Mouse (Mus musculus): ENCODE results near the gene Slc16a9. TPM values are rescaled to one million over a fixed set of nuclear protein-coding genes. Genes with fewer than 3 reads are reported as not detected.
"Not testable (repeated sequence)": the region's sequence is repeated elsewhere in the genome, so short reads cannot be mapped to it uniquely, and the experiment has no call there.

The Slc16a9 gene
- polyA plus RNA-seq, 1 experiment from 2014 or later, result 1.2 TPM

DNA sequence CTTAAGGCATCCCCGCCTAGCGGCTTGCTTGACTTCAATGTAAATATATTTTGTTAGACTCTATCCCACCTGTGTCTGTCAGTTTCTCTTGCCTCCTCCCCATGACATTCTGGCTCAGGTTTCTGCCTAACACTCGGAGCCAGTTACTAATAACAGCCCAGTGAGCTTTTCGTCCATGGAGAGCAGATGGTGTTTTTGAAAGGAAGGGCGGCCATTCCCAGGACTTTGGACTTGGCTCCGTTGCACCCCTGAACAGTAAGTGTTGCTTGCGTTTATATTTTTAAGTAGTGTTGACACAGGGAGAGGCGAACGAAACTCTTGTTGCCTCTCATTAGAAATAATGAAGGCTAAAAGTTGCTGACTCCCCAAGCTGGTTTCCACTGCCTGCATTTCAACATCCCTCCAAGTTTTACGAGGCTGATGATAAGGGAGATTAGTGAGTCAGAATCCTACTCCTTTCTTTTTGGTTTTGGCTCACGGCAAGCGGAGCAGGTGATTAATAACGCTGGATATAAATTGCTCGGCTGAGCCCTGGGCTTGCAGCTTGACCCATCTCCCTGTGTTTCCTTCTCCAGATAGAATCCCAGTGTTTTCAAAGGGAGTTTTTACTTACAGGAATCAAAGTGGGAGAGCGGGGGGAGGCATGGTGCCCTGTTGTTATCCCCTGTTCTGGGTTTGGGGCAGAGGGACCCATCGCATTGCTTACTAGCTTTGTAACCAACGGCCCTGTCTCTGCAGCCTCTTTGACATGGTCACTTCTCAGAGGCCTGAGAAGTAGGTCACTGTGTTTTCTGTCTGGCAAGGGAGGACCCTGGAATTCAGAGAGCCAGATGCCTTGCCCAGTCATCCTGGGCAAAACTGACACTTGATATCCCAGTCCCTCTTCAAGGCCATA lies 40.1 kb upstream of the Slc16a9 start, which contains the start of gene Mrln:
Gene Mrln, plus strand, starts transcription at position 160 of the 895 bp plus-strand sequence.
- no peaks in the 10 kb centered on the region for H3K9me3 ChIP-seq (ENCODE audit: control insufficient read depth, low read length)
- peak; percentile 43; the same call in 1 of the 2 replicates for ATAC-seq
- H3K27ac ChIP-seq (ENCODE audit: low read length), result no peak within 1 kb of the TSS
- no peaks in the 10 kb centered on the region for H3K27me3 ChIP-seq (replicated peaks; ENCODE audit: control insufficient read depth, insufficient read depth, low read length)
- no peak within 1 kb of the TSS for H3K4me3 ChIP-seq (replicated peaks; ENCODE audit: low read length)
- H3K9ac ChIP-seq (replicated peaks; ENCODE audit: low read depth, low read length), result no peak within 1 kb of the TSS
- WGBS, result 43% methylated on average over 17 of the region's 17 CpGs
- H3K36me3 ChIP-seq (ENCODE audit: control insufficient read depth, insufficient read depth), result no peaks in the 10 kb centered on the region
- H3K4me1 ChIP-seq (replicated peaks; ENCODE audit: control insufficient read depth, insufficient read depth, low read length), result peaks cover 6% of the 10 kb centered on the region
- no peak within 1 kb of the TSS for H3K4me2 ChIP-seq (ENCODE audit: low read length)

DNA sequence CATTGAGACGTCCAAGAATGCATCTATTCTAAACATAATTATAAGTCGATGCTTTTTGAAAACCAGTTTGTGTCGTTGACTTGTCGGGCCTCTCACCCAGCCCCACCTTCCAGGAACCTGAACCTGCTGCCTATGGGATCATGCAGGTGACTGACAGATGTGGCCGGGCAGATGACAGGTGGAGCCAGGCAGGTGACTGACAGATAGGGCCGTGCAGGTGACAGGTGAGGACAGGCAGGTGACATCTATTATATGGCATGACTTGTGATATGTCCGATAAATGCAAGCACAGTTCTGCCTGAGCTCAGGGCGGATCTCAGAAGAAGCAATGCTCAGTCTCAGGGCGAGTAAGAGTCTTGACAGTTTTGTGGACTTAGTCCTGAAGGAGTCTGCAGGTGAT lies 33.6 kb upstream of the Slc16a9 start:
- Histone ChIP-seq H3K9ac (replicated peaks; ENCODE audit: low read depth, low read length) (no peak overlapping the region), H3K9me3 (ENCODE audit: control insufficient read depth, low read length) (no peaks in the 10 kb centered on the region), H3K4me3 (replicated peaks; ENCODE audit: low read length) (no peak overlapping the region), H3K36me3 (ENCODE audit: control insufficient read depth, insufficient read depth) (no peaks in the 10 kb centered on the region), H3K4me1 (replicated peaks; ENCODE audit: control insufficient read depth, insufficient read depth, low read length) (no peaks in the 10 kb centered on the region), H3K4me2 (ENCODE audit: low read length) (no peak overlapping the region), H3K27me3 (replicated peaks; ENCODE audit: control insufficient read depth, insufficient read depth, low read length) (no peaks in the 10 kb centered on the region), H3K27ac (ENCODE audit: low read length) (no peak overlapping the region)
- ATAC-seq, result no peak
- WGBS, result 81% methylated on average over 9 of the region's 9 CpGs

- Histone ChIP-seq H3K27me3 (replicated peaks; ENCODE audit: control insufficient read depth, insufficient read depth, low read length) (no peaks in the 10 kb centered on the region), H3K36me3 (ENCODE audit: control insufficient read depth, insufficient read depth) (no peaks in the 10 kb centered on the region), H3K9me3 (ENCODE audit: control insufficient read depth, low read length) (no peaks in the 10 kb centered on the region), H3K27ac (ENCODE audit: low read length) (no peak overlapping the region), H3K9ac (replicated peaks; ENCODE audit: low read depth, low read length) (no peak overlapping the region), H3K4me2 (ENCODE audit: low read length) (no peak overlapping the region), H3K4me1 (replicated peaks; ENCODE audit: control insufficient read depth, insufficient read depth, low read length) (no peaks in the 10 kb centered on the region), H3K4me3 (replicated peaks; ENCODE audit: low read length) (no peak overlapping the region)
- WGBS, result 38% methylated on average over 5 of the region's 5 CpGs
- ATAC-seq, result no peak
Observed at GRCm38 (mm10) chr10:70220971-70221370, 23.9 kb upstream of the Slc16a9 start.

- not testable (repeated sequence) for H3K4me1 ChIP-seq (replicated peaks; ENCODE audit: control insufficient read depth, insufficient read depth, low read length); H3K4me3 ChIP-seq (replicated peaks; ENCODE audit: low read length); H3K27ac ChIP-seq (ENCODE audit: low read length); H3K27me3 ChIP-seq (replicated peaks; ENCODE audit: control insufficient read depth, insufficient read depth, low read length); H3K9me3 ChIP-seq (ENCODE audit: control insufficient read depth, low read length); H3K9ac ChIP-seq (replicated peaks; ENCODE audit: low read depth, low read length); H3K4me2 ChIP-seq (ENCODE audit: low read length); H3K36me3 ChIP-seq (ENCODE audit: control insufficient read depth, insufficient read depth); ATAC-seq
- 95% methylated on average over 8 of the region's 8 CpGs for WGBS
Observed at GRCm38 (mm10) chr10:70222231-70222630, 22.7 kb upstream of the Slc16a9 start.

DNA sequence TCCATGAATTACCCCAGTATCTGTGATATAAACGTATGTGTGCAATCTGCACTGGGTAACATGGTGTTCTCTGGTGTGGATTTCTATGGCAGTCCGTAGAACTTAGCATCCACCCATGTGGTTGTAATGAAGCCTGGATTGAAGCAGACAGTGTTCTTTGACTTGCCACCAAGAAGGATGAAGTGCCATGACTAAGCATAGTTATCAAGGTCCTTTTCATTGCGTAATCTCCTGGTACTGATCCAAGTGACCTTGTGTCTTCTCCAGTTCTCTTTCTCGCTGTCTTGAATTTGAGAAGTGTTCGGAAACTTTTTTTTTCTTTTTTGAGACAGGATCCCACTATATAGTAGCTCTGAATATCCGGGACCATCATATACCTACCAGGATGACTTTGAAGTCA lies 20.3 kb upstream of the Slc16a9 start:
- Histone ChIP-seq H3K4me3 (replicated peaks; ENCODE audit: low read length) (no peak overlapping the region), H3K9me3 (ENCODE audit: control insufficient read depth, low read length) (no peaks in the 10 kb centered on the region), H3K4me1 (replicated peaks; ENCODE audit: control insufficient read depth, insufficient read depth, low read length) (no peaks in the 10 kb centered on the region), H3K9ac (replicated peaks; ENCODE audit: low read depth, low read length) (no peak overlapping the region), H3K27ac (ENCODE audit: low read length) (no peak overlapping the region), H3K36me3 (ENCODE audit: control insufficient read depth, insufficient read depth) (no peaks in the 10 kb centered on the region), H3K27me3 (replicated peaks; ENCODE audit: control insufficient read depth, insufficient read depth, low read length) (no peaks in the 10 kb centered on the region), H3K4me2 (ENCODE audit: low read length) (no peak overlapping the region)
- ATAC-seq, result no peak
- WGBS, result 93% methylated on average over 6 of the region's 6 CpGs

DNA sequence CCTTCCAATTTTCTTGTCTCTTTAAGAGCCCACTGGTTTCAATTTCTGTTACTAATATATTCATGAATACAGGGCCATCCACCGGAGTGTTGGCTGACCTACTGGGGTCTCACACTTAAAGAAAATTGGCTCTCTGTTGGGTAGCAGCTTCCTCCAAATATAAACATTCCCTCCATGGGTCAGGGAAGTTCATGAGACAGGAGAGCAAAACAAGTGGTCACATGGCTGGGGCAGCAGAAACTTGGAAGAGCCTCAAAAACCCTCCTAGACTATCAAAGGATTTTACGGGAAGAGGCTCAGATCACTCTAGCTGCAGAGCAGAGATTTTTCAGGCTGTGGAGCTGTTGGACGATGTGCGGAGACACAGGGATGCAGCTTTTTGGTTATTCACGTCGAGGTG lies 19.1 kb upstream of the Slc16a9 start:
- H3K36me3 ChIP-seq (ENCODE audit: control insufficient read depth, insufficient read depth), result no peaks in the 10 kb centered on the region
- no peak for ATAC-seq
- H3K4me1 ChIP-seq (replicated peaks; ENCODE audit: control insufficient read depth, insufficient read depth, low read length), result no peaks in the 10 kb centered on the region
- H3K27ac ChIP-seq (ENCODE audit: low read length), result no peak overlapping the region
- H3K27me3 ChIP-seq (replicated peaks; ENCODE audit: control insufficient read depth, insufficient read depth, low read length), result no peaks in the 10 kb centered on the region
- no peak overlapping the region for H3K4me3 ChIP-seq (replicated peaks; ENCODE audit: low read length)
- H3K9ac ChIP-seq (replicated peaks; ENCODE audit: low read depth, low read length), result no peak overlapping the region
- no peak overlapping the region for H3K4me2 ChIP-seq (ENCODE audit: low read length)
- WGBS, result 77% methylated on average over 6 of the region's 6 CpGs
- no peaks in the 10 kb centered on the region for H3K9me3 ChIP-seq (ENCODE audit: control insufficient read depth, low read length)

DNA sequence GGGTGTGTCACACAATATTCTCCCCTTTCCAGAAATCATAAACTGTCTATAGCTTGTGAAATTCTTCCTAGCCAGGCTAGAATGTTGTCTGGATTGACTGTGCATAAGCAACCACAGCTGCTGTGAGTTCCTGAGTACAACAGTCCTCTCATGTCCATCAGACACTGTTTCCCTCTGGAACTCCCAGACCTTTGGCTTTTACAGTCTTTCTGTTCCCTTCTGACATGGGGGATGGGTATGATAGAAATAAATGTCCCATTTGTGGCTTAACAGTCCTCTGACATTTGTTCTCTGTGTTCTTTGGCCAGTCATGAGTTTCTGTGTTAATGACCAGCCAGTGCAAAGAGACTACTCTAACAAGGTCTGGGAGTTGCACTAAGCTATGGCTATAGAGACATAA lies 18.3 kb upstream of the Slc16a9 start:
- Histone ChIP-seq H3K9me3 (ENCODE audit: control insufficient read depth, low read length) (no peaks in the 10 kb centered on the region), H3K4me1 (replicated peaks; ENCODE audit: control insufficient read depth, insufficient read depth, low read length) (no peaks in the 10 kb centered on the region), H3K27ac (ENCODE audit: low read length) (no peak overlapping the region), H3K9ac (replicated peaks; ENCODE audit: low read depth, low read length) (no peak overlapping the region), H3K4me2 (ENCODE audit: low read length) (no peak overlapping the region), H3K36me3 (ENCODE audit: control insufficient read depth, insufficient read depth) (no peaks in the 10 kb centered on the region), H3K4me3 (replicated peaks; ENCODE audit: low read length) (no peak overlapping the region), H3K27me3 (replicated peaks; ENCODE audit: control insufficient read depth, insufficient read depth, low read length) (no peaks in the 10 kb centered on the region)
- ATAC-seq, result no peak

GRCm38 (mm10) chr10:70230352-70230751 lies 14.5 kb upstream of the Slc16a9 start:
- Histone ChIP-seq H3K4me2 (ENCODE audit: low read length) (no peak overlapping the region), H3K36me3 (ENCODE audit: control insufficient read depth, insufficient read depth) (no peaks in the 10 kb centered on the region), H3K27ac (ENCODE audit: low read length) (no peak overlapping the region), H3K4me3 (replicated peaks; ENCODE audit: low read length) (no peak overlapping the region), H3K27me3 (replicated peaks; ENCODE audit: control insufficient read depth, insufficient read depth, low read length) (no peaks in the 10 kb centered on the region), H3K9me3 (ENCODE audit: control insufficient read depth, low read length) (no peaks in the 10 kb centered on the region), H3K4me1 (replicated peaks; ENCODE audit: control insufficient read depth, insufficient read depth, low read length) (no peaks in the 10 kb centered on the region), H3K9ac (replicated peaks; ENCODE audit: low read depth, low read length) (no peak overlapping the region)
- 86% methylated on average over 6 of the region's 6 CpGs for WGBS
- no peak for ATAC-seq

DNA sequence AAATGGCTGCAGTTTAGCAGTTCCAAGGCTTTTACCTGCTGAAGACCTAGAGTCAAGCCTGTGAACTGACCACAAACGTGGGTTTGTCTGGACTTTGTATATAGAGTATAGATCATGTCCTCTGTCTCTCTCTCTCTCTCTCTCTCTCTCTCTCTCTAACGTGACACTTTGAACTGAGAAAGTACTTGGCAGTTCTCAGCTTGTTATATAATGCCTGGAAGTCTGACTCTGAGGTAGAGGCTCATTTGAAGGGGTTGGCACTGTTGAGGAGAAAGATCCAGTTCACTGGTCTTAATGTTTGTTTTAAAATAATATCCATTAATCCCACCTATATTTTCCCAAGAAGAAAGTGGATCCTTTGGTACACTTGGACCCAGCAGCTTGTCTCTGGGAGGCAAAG lies 7.0 kb upstream of the Slc16a9 start:
- Histone ChIP-seq H3K4me2 (ENCODE audit: low read length) (no peak overlapping the region), H3K27ac (ENCODE audit: low read length) (no peak overlapping the region), H3K36me3 (ENCODE audit: control insufficient read depth, insufficient read depth) (no peaks in the 10 kb centered on the region), H3K4me3 (replicated peaks; ENCODE audit: low read length) (no peak overlapping the region), H3K9ac (replicated peaks; ENCODE audit: low read depth, low read length) (no peak overlapping the region), H3K4me1 (replicated peaks; ENCODE audit: control insufficient read depth, insufficient read depth, low read length) (no peaks in the 10 kb centered on the region), H3K27me3 (replicated peaks; ENCODE audit: control insufficient read depth, insufficient read depth, low read length) (peaks cover under 1% of the 10 kb centered on the region), H3K9me3 (ENCODE audit: control insufficient read depth, low read length) (no peaks in the 10 kb centered on the region)
- WGBS, result 66% methylated on average over 2 of the region's 2 CpGs
- ATAC-seq, result no peak

Data from forebrain, embryonic 16.5 days (tissue).